Mouse (Mus musculus) kidney, embryonic 16.5 days (tissue): ENCODE measurements around the gene Npas2. TPM values are rescaled to one million over a fixed set of nuclear protein-coding genes. Genes with fewer than 3 reads are reported as not detected.

ENCODE experiments used
- ATAC-seq: fragments of 200-750 bp; cut with Nextera tagmentation; 2 replicates; pipeline ENCODE4 v1.8.0; 2017; ENCODE audit warnings: moderate TSS enrichment; ENCODE audit not compliant: low FRiP score, low TSS enrichment
- H3K27ac ChIP-seq: fragments of 300-500 bp; sonication (generic); 2 replicates; pipeline ENCODE4 v1.5.1; 2014; ENCODE audit warnings: low read length
- H3K27me3 ChIP-seq: fragments of 300-500 bp; sonication (generic); 2 replicates; pipeline ENCODE4 v1.6.1; 2014; ENCODE audit warnings: low read length, control low read depth, mixed read lengths; ENCODE audit not compliant: insufficient read depth
- H3K36me3 ChIP-seq: fragments of 300-500 bp; sonication (generic); 2 replicates; pipeline ENCODE4 v1.6.1; 2014; ENCODE audit warnings: low read length, control low read depth, mixed read lengths; ENCODE audit not compliant: insufficient read depth
- H3K4me1 ChIP-seq: fragments of 300-500 bp; sonication (generic); 2 replicates; pipeline ENCODE4 v1.6.1; 2014; ENCODE audit warnings: low read length, control low read depth, mixed read lengths; ENCODE audit not compliant: insufficient read depth
- H3K4me2 ChIP-seq: fragments of 300-500 bp; sonication (generic); replicated peaks from 2 replicates; pipeline ENCODE4 v1.6.1; 2014; ENCODE audit warnings: low read depth, low read length
- H3K4me3 ChIP-seq: fragments of 300-500 bp; sonication (generic); 2 replicates; pipeline ENCODE4 v1.5.1; 2014; ENCODE audit warnings: mild to moderate bottlenecking, low read length
- H3K9ac ChIP-seq: fragments of 300-500 bp; sonication (generic); replicated peaks from 2 replicates; pipeline ENCODE4 v1.6.1; 2014; ENCODE audit warnings: low read length
- H3K9me3 ChIP-seq: fragments of 300-500 bp; sonication (generic); 2 replicates; pipeline ENCODE4 v1.6.1; 2016; ENCODE audit warnings: low read length, control low read depth
- WGBS: fragments of 180-500 bp; shearing (Covaris S2); extraction: QIAGEN DNeasy Blood & Tissue Kit; methylation state at CpG from one replicate; pipeline ENCODE4 v1.1.7; 2014; 5-methylcytosine and 5-hydroxymethylcytosine counted together
- polyA plus RNA-seq: library from polyadenylated mRNA; unstranded; fragments of >200 nt; fragmentation: Nextera tagmentation; extraction: Ambion mirVana; gene quantifications from 2 replicates; pipeline ENCODE4 v1.2.1, GENCODE M21; 2015

Npas2 gene
- polyA plus RNA-seq: 0.69 and 1.3 TPM in 2 replicates

- under 1% methylated on average over 52 of the region's 66 CpGs for WGBS
Measured at GRCm38 (mm10) chr1:39192997-39193861, at the start of gene Npas2. Npas2 (plus strand) TSS chr1:39193731.

GRCm38 (mm10) chr1:39156778-39157177 lies 36.8 kb upstream of the Npas2 start:
- Histone ChIP-seq H3K4me1 (no peaks in the 10 kb centered on the region), H3K4me3 (no peak overlapping the region), H3K27ac (no peak overlapping the region), H3K4me2 (no peak overlapping the region), H3K36me3 (no peaks in the 10 kb centered on the region), H3K27me3 (no peaks in the 10 kb centered on the region), H3K9ac (no peak overlapping the region), H3K9me3 (no peaks in the 10 kb centered on the region)
- 94% methylated on average over 4 of the region's 4 CpGs for WGBS
- no peak for ATAC-seq

More at GRCm38 (mm10) chr1:39192997-39193861, at the start of gene Npas2:
- H3K4me2 ChIP-seq: peak within 1 kb of the TSS; percentile 100
- H3K27ac ChIP-seq: no peak within 1 kb of the TSS
- ATAC-seq: peak; percentile 64
- H3K4me3 ChIP-seq: peak within 1 kb of the TSS; percentile 73
- no peaks in the 10 kb centered on the region for H3K36me3 ChIP-seq
- H3K4me1 ChIP-seq: peaks cover 26% of the 10 kb centered on the region; the same call in 1 of the 2 replicates
- peak within 1 kb of the TSS; percentile 69 for H3K9ac ChIP-seq
- H3K27me3 ChIP-seq: peaks cover 34% of the 10 kb centered on the region
- H3K9me3 ChIP-seq: no peaks in the 10 kb centered on the region

- ATAC-seq: no peak
Measured at GRCm38 (mm10) chr1:39160167-39160566, 33.4 kb upstream of the Npas2 start.

GRCm38 (mm10) chr1:39163077-39163476 lies 30.5 kb upstream of the Npas2 start:
- WGBS: 85% methylated on average over 1 of the region's 1 CpGs
- Histone ChIP-seq H3K9me3 (no peaks in the 10 kb centered on the region), H3K4me2 (no peak overlapping the region), H3K4me3 (no peak overlapping the region), H3K27ac (no peak overlapping the region), H3K9ac (no peak overlapping the region), H3K27me3 (no peaks in the 10 kb centered on the region), H3K4me1 (no peaks in the 10 kb centered on the region), H3K36me3 (no peaks in the 10 kb centered on the region)
- no peak for ATAC-seq

More at GRCm38 (mm10) chr1:39160167-39160566, 33.4 kb upstream of the Npas2 start:
- Histone ChIP-seq H3K36me3 (no peaks in the 10 kb centered on the region), H3K27me3 (no peaks in the 10 kb centered on the region), H3K4me3 (no peak overlapping the region), H3K9ac (no peak overlapping the region), H3K9me3 (no peaks in the 10 kb centered on the region), H3K27ac (no peak overlapping the region), H3K4me2 (no peak overlapping the region), H3K4me1 (no peaks in the 10 kb centered on the region)
- 72% methylated on average over 4 of the region's 4 CpGs for WGBS

GRCm38 (mm10) chr1:39176690-39177089 lies 16.8 kb upstream of the Npas2 start:
- ATAC-seq: no peak
- Histone ChIP-seq H3K4me2 (no peak overlapping the region), H3K27me3 (no peaks in the 10 kb centered on the region), H3K9ac (no peak overlapping the region), H3K27ac (no peak overlapping the region), H3K4me1 (no peaks in the 10 kb centered on the region), H3K9me3 (peaks cover 2% of the 10 kb centered on the region; the same call in 1 of the 2 replicates), H3K36me3 (no peaks in the 10 kb centered on the region), H3K4me3 (no peak overlapping the region)
- WGBS: 81% methylated on average over 5 of the region's 5 CpGs

- ATAC-seq: no peak
- Histone ChIP-seq H3K9me3 (peaks cover 2% of the 10 kb centered on the region; the same call in 1 of the 2 replicates), H3K27ac (no peak overlapping the region), H3K9ac (no peak overlapping the region), H3K36me3 (no peaks in the 10 kb centered on the region), H3K4me2 (no peak overlapping the region), H3K4me3 (no peak overlapping the region), H3K4me1 (no peaks in the 10 kb centered on the region), H3K27me3 (no peaks in the 10 kb centered on the region)
- WGBS: 89% methylated on average over 14 of the region's 14 CpGs
Measured at GRCm38 (mm10) chr1:39177211-39177610, 16.3 kb upstream of the Npas2 start.

GRCm38 (mm10) chr1:39179806-39180205 lies 13.7 kb upstream of the Npas2 start:
- no peak for ATAC-seq
- Histone ChIP-seq H3K4me2 (no peak overlapping the region), H3K9me3 (peaks cover 2% of the 10 kb centered on the region; the same call in 1 of the 2 replicates), H3K27me3 (no peaks in the 10 kb centered on the region), H3K4me3 (no peak overlapping the region), H3K36me3 (no peaks in the 10 kb centered on the region), H3K27ac (no peak overlapping the region), H3K4me1 (no peaks in the 10 kb centered on the region), H3K9ac (no peak overlapping the region)
- WGBS: 92% methylated on average over 11 of the region's 11 CpGs

- no peak for ATAC-seq
- H3K27ac ChIP-seq: no peak overlapping the region
- no peak overlapping the region for H3K9ac ChIP-seq
- H3K27me3 ChIP-seq: no peaks in the 10 kb centered on the region
- H3K4me1 ChIP-seq: no peaks in the 10 kb centered on the region
- WGBS: 93% methylated on average over 1 of the region's 1 CpGs
- H3K36me3 ChIP-seq: no peaks in the 10 kb centered on the region
- H3K4me3 ChIP-seq: no peak overlapping the region
- peaks cover 2% of the 10 kb centered on the region; the same call in 1 of the 2 replicates for H3K9me3 ChIP-seq
- H3K4me2 ChIP-seq: no peak overlapping the region
Measured at GRCm38 (mm10) chr1:39180517-39180916, 13.0 kb upstream of the Npas2 start.

GRCm38 (mm10) chr1:39181901-39182300 lies 11.6 kb upstream of the Npas2 start:
- H3K9ac ChIP-seq: no peak overlapping the region
- no peaks in the 10 kb centered on the region for H3K27me3 ChIP-seq
- H3K27ac ChIP-seq: no peak overlapping the region
- ATAC-seq: no peak
- no peaks in the 10 kb centered on the region for H3K36me3 ChIP-seq
- no peaks in the 10 kb centered on the region for H3K4me1 ChIP-seq
- no peak overlapping the region for H3K4me3 ChIP-seq
- peaks cover 2% of the 10 kb centered on the region; the same call in 1 of the 2 replicates for H3K9me3 ChIP-seq
- no peak overlapping the region for H3K4me2 ChIP-seq
- 82% methylated on average over 4 of the region's 4 CpGs for WGBS

- Histone ChIP-seq H3K4me3 (no peak overlapping the region), H3K9me3 (no peaks in the 10 kb centered on the region), H3K9ac (no peak overlapping the region), H3K36me3 (no peaks in the 10 kb centered on the region), H3K4me2 (no peak overlapping the region), H3K27ac (no peak overlapping the region), H3K4me1 (0 out of 2 replicates have a peak, but pooled peaks cover 2% of the 10 kb centered on the region), H3K27me3 (0 out of 2 replicates have a peak, but pooled peaks cover 2% of the 10 kb centered on the region)
- 81% methylated on average over 5 of the region's 5 CpGs for WGBS
- ATAC-seq: no peak
Measured at GRCm38 (mm10) chr1:39185833-39186232, 7.7 kb upstream of the Npas2 start.
